Mouse (Mus musculus): Measurements from ENCODE around the gene Stx6. TPM values are rescaled to one million over a fixed set of nuclear protein-coding genes. Genes with fewer than 3 reads are reported as not detected.
A peak's percentile ranks its signal among the peaks of the same experiment; 100 is the strongest.

The Stx6 gene
- polyA plus RNA-seq, 1 experiment = 38.9 TPM

DNA sequence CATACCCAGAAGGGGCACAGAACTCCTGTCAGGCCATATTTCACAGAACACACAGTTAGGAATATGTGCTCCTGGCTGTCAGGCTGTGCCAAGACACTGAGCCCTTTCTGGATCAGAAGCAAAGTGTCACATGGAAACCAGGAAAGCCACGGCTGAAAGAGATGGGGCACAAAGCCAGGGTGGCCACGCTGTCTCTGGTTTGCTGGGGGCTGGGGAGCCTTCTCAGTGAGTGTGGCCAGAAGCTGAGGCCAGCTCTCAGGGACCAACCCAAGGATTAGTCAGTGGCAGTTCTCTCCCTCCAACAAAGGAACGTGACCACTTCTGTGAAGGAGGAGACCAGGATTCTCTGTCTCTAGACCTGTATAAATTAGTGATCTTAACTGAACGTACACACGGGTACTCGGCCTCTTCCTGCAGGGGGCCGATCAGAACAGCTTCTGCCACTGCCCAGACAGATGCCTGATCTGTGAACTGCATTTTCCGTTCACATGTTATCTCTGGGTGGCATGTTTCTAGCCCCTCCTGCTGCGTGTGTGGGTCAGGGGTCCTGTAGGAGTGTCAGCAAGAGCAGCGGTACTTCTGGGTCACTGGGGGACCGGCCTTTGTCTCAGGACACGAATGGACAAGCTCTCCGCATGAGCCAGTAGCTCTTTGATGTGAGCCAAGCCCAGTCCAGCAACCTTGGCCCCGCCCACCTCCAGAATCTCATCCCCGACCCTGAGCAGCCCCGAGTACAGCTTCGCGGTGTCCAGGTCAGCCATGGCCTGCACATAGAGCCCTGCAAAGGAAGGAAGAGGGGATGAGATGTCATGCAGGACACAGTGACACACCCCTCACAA lies 54.6 kb downstream of the Stx6 start:
- H3K27me3 ChIP-seq (replicated peaks; ENCODE audit: control insufficient read depth, insufficient read depth, low read length) = no peaks in the 10 kb centered on the region
- H3K36me3 ChIP-seq (ENCODE audit: control insufficient read depth, insufficient read depth, low read length) = peaks cover 2% of the 10 kb centered on the region; the same call in 1 of the 2 replicates
- peaks cover 28% of the 10 kb centered on the region; the same call in 1 of the 2 replicates for H3K4me1 ChIP-seq (ENCODE audit: control insufficient read depth, insufficient read depth, low read length)
- WGBS = 32% methylated on average over 18 of the region's 18 CpGs
- no peak for DNase-seq
- H3K27ac ChIP-seq (ENCODE audit: insufficient read depth, low read depth, low read length) = no peak overlapping the region
- no peak for TF ChIP-seq CTCF (conservative IDR thresholded peaks at IDR 0.05; ENCODE audit: insufficient read depth, insufficient read length, low read depth, low read length)
- no peak for TF ChIP-seq POLR2A (IDR thresholded peaks at IDR 0.05; ENCODE audit: low read depth, low read length)
- H3K4me3 ChIP-seq (ENCODE audit: insufficient read depth, low read depth, low read length) = no peak overlapping the region

GRCm38 (mm10) chr1:155213912-155214311 lies 55.4 kb downstream of the Stx6 start:
- Histone ChIP-seq H3K4me3 (ENCODE audit: insufficient read depth, low read depth, low read length) (no peak overlapping the region), H3K27me3 (replicated peaks; ENCODE audit: control insufficient read depth, insufficient read depth, low read length) (no peaks in the 10 kb centered on the region), H3K4me1 (ENCODE audit: control insufficient read depth, insufficient read depth, low read length) (peaks cover 28% of the 10 kb centered on the region; the same call in 1 of the 2 replicates), H3K36me3 (ENCODE audit: control insufficient read depth, insufficient read depth, low read length) (peaks cover 2% of the 10 kb centered on the region; the same call in 1 of the 2 replicates), H3K27ac (ENCODE audit: insufficient read depth, low read depth, low read length) (no peak overlapping the region)
- DNase-seq = peak; percentile 56
- WGBS = 37% methylated on average over 7 of the region's 7 CpGs
- TF ChIP-seq POLR2A (IDR thresholded peaks at IDR 0.05; ENCODE audit: low read depth, low read length) (no peak), CTCF (conservative IDR thresholded peaks at IDR 0.05; ENCODE audit: insufficient read depth, insufficient read length, low read depth, low read length) (no peak)

- TF ChIP-seq CTCF (conservative IDR thresholded peaks at IDR 0.05; ENCODE audit: insufficient read depth, insufficient read length, low read depth, low read length) (no peak), POLR2A (IDR thresholded peaks at IDR 0.05; ENCODE audit: low read depth, low read length) (no peak)
- H3K36me3 ChIP-seq (ENCODE audit: control insufficient read depth, insufficient read depth, low read length) = peaks cover 2% of the 10 kb centered on the region; the same call in 1 of the 2 replicates
- DNase-seq = peak; percentile 40
- H3K27me3 ChIP-seq (replicated peaks; ENCODE audit: control insufficient read depth, insufficient read depth, low read length) = no peaks in the 10 kb centered on the region
- H3K4me1 ChIP-seq (ENCODE audit: control insufficient read depth, insufficient read depth, low read length) = peaks cover 34% of the 10 kb centered on the region; the same call in 1 of the 2 replicates
- no peak overlapping the region for H3K27ac ChIP-seq (ENCODE audit: insufficient read depth, low read depth, low read length)
- WGBS = 49% methylated on average over 9 of the region's 9 CpGs
- no peak overlapping the region for H3K4me3 ChIP-seq (ENCODE audit: insufficient read depth, low read depth, low read length)
Measured at GRCm38 (mm10) chr1:155215066-155215764, 56.7 kb downstream of the Stx6 start.

GRCm38 (mm10) chr1:155216313-155216712 lies 57.8 kb downstream of the Stx6 start:
- DNase-seq = peak; percentile 89
- TF ChIP-seq CTCF (conservative IDR thresholded peaks at IDR 0.05; ENCODE audit: insufficient read depth, insufficient read length, low read depth, low read length) = no peak
- no peak for TF ChIP-seq POLR2A (IDR thresholded peaks at IDR 0.05; ENCODE audit: low read depth, low read length)
- Histone ChIP-seq H3K27me3 (replicated peaks; ENCODE audit: control insufficient read depth, insufficient read depth, low read length) (no peaks in the 10 kb centered on the region), H3K36me3 (ENCODE audit: control insufficient read depth, insufficient read depth, low read length) (peaks cover 2% of the 10 kb centered on the region; the same call in 1 of the 2 replicates), H3K4me1 (ENCODE audit: control insufficient read depth, insufficient read depth, low read length) (peaks cover 34% of the 10 kb centered on the region; the same call in 1 of the 2 replicates), H3K27ac (ENCODE audit: insufficient read depth, low read depth, low read length) (peak overlapping the region; percentile 26), H3K4me3 (ENCODE audit: insufficient read depth, low read depth, low read length) (no peak overlapping the region)
- 37% methylated on average over 11 of the region's 11 CpGs for WGBS

DNA sequence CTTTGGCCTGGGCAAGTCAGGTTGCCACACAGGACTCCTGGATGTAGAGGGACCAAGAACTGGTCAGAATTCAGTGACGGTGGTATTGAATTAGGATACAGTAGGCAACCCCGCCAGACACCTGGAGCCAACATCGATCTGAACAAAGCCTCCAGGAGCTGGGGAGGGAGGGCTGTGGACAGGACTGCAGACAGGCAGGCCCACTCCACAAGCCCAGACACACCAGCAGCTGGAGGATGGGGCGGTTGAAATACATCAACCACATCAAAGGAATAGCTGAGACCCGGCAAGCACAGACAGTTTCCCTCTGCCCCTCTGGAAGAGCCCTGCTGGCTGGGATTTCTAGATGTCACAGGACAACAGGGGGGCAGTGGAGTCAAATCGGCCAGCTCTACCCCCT lies 58.3 kb downstream of the Stx6 start:
- DNase-seq = no peak
- WGBS = 51% methylated on average over 6 of the region's 6 CpGs
- TF ChIP-seq POLR2A (IDR thresholded peaks at IDR 0.05; ENCODE audit: low read depth, low read length) = no peak
- TF ChIP-seq CTCF (conservative IDR thresholded peaks at IDR 0.05; ENCODE audit: insufficient read depth, insufficient read length, low read depth, low read length) = no peak
- H3K27ac ChIP-seq (ENCODE audit: insufficient read depth, low read depth, low read length) = peak overlapping the region; percentile 26
- H3K36me3 ChIP-seq (ENCODE audit: control insufficient read depth, insufficient read depth, low read length) = peaks cover 2% of the 10 kb centered on the region; the same call in 1 of the 2 replicates
- H3K4me3 ChIP-seq (ENCODE audit: insufficient read depth, low read depth, low read length) = no peak overlapping the region
- no peaks in the 10 kb centered on the region for H3K27me3 ChIP-seq (replicated peaks; ENCODE audit: control insufficient read depth, insufficient read depth, low read length)
- peaks cover 34% of the 10 kb centered on the region; the same call in 1 of the 2 replicates for H3K4me1 ChIP-seq (ENCODE audit: control insufficient read depth, insufficient read depth, low read length)

GRCm38 (mm10) chr1:155217865-155218541 lies 59.5 kb downstream of the Stx6 start:
- H3K27me3 ChIP-seq (replicated peaks; ENCODE audit: control insufficient read depth, insufficient read depth, low read length) = no peaks in the 10 kb centered on the region
- peak; percentile 63 for DNase-seq
- H3K4me1 ChIP-seq (ENCODE audit: control insufficient read depth, insufficient read depth, low read length) = peaks cover 34% of the 10 kb centered on the region; the same call in 1 of the 2 replicates
- WGBS = 54% methylated on average over 9 of the region's 9 CpGs
- peaks cover 2% of the 10 kb centered on the region; the same call in 1 of the 2 replicates for H3K36me3 ChIP-seq (ENCODE audit: control insufficient read depth, insufficient read depth, low read length)
- no peak for TF ChIP-seq POLR2A (IDR thresholded peaks at IDR 0.05; ENCODE audit: low read depth, low read length)
- peak; percentile 93 for TF ChIP-seq CTCF (conservative IDR thresholded peaks at IDR 0.05; ENCODE audit: insufficient read depth, insufficient read length, low read depth, low read length)
- H3K4me3 ChIP-seq (ENCODE audit: insufficient read depth, low read depth, low read length) = no peak overlapping the region
- no peak overlapping the region for H3K27ac ChIP-seq (ENCODE audit: insufficient read depth, low read depth, low read length)
